Mouse (Mus musculus): ENCODE measurements around the gene Mlf2.
A peak's percentile ranks its signal among the peaks of the same experiment; 100 is the strongest.
"Not testable (repeated sequence)": the region's sequence is repeated elsewhere in the genome, so short reads cannot be mapped to it uniquely, and the experiment has no call there.

Gene Mlf2

GRCm38 (mm10) chr6:124930754-124931524 is at the start of gene Mlf2:
TSS of gene Mlf2 (plus strand) at chr6:124931386.
- DNase-seq (ENCODE audit: low read depth, low spot score), result peak; percentile 99

DNA sequence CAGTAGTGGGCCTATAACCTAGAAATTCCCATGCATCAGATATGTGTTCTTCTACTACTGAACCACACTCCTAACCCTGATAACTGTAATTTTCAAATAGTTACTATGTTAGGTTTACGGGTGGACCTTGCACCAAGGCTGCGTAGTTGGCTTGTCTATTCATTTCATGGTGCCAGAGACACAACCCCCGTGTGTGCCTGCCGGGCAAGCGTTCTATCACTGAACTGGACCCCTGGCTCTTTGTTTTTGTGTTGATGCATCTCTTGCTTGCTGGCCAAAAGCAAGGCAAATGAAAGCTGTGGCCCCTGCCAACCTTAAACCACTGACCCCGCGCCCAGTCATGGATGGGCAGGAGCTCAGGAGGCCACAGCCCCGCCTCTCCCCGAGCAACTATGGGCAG is 49.4 kb upstream of the Mlf2 start:
- no peak for DNase-seq (ENCODE audit: low read depth, low spot score)

- DNase-seq (ENCODE audit: low read depth, low spot score), result no peak
Measured at GRCm38 (mm10) chr6:124883351-124883750, 47.8 kb upstream of the Mlf2 start.

DNA sequence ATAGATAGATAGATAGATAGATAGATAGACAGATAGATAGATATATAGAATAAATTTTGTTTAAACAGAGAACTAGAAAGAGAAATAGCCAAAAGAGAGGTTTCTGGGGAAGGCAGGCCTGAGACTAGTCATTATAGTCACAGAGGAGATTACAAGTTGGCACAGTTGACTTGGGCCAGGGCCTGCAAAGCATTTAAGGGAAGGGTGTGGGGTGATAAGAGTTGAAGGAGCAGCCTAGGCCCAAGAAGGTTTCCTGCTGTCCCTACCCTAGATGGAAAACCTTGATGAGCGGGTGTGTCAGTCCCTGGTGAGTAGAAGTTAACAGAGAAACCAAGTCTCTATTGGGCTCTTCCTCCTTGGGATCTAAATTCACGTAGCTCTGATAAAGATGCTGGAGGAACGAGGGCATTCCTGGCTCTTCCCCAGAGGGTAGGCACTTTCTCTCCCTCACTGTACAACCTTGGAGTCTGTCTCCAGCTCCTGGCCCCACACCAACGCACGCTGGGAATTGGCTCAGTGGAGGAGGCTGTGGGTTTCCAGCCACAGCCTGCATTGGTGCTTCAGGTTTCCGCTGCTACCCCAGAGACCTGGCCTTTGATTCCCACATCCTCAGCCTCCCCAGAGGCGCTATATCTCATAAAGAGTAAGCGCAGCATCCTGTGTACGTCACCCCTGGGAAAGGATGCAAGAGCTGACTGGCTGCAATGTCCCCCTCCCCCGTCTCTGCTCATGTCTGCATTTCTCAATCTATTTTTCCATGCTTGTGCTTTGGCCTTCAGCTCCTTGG is 46.3 kb upstream of the Mlf2 start:
- DNase-seq (ENCODE audit: low read depth, low spot score), result no peak

GRCm38 (mm10) chr6:124885956-124886381 is 45.2 kb upstream of the Mlf2 start:
- DNase-seq (ENCODE audit: low read depth, low spot score), result no peak

- DNase-seq (ENCODE audit: low read depth, low spot score), result no peak
Measured at GRCm38 (mm10) chr6:124887986-124888385, 43.2 kb upstream of the Mlf2 start, which contains the start of gene Cd4. TSS of gene Cd4 (minus strand) at chr6:124888221.

DNA sequence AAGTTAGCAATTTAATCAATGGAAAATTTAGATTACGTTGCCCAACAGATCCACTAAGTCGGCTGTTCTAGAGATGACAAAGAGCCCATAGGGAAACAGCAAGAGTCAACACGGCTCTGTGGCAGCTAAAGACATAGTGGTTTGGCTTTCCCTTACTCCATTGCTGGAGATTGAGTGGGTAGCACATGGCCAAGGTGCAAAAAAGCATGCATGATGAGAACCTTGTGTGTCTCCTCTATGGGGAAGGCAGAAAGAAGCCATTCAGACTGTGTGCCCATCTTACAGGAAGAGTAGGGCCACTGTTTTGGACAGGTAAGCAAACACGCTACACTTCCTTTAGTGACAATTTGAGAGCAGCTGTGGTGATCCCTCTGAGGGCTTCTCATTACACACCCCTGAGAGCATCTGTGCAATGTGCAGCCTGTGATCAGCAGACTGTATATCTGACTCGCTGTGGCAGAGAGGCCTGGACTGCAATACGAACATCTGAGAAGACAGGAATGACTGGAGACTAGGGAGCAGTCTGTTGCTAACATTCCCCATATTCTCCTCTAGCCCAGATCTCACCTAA is 42.5 kb upstream of the Mlf2 start:
- no peak for DNase-seq (ENCODE audit: low read depth, low spot score)

DNA sequence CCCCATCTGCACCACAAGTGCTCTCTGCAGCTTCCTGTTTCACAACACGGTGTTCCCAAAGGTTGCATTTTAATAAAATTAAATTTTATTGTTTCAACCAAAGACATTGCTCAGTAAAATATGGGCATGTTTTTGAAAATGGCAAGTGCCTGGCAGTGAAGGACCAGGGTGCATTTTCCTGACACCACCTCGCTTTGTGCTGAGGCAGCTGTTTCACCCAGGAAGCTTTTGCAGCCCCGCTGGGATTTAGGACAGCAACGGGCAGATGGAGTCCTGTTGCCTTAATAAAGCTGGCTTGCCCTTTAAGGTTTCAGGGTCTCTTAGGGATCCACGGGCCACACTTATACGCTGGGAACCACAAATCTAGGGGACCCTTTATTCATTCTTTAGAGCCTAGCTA is 40.2 kb upstream of the Mlf2 start:
- no peak for DNase-seq (ENCODE audit: low read depth, low spot score)

DNA sequence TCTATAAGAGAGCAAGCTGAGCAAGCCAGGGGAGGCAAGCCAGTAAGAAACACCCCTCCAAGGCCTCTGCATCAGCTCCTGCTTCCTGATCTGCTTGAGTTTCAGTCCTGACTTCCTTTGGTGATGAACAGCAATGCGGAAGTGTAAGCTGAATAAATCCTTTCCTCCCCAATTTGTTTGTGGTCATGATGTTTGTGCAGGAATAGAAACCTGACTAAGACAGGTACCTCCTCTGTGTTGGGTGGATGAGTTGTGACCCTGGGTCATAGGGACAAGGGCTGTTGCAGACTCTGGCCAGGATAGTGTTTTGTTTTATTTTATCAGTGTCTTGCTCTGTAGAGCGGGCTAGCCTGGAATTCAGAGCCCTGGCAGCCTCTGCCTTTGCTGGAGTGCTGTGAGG is 37.1 kb upstream of the Mlf2 start:
- not testable (repeated sequence) for DNase-seq (ENCODE audit: low read depth, low spot score)

DNA sequence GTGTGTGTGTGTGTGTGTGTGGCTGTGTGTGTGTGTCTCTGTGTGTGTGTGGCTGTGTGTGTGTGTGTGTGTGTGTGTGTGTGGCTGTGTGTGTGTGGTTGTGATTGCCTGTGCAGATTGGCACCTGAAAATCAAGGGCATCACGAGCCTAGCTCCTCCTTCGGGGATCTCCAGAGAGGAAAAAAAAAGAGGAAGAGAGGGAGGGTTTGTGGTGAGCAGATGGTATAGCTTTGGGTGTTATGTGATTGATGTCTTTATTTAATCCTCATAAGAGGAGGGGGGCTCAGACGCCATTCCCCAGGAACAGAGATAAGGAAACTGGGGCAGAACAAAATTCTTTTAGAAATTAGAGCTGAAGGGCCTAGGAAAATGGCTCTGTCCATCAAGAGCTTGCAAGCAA is 32.8 kb upstream of the Mlf2 start:
- DNase-seq (ENCODE audit: low read depth, low spot score), result no peak

DNA sequence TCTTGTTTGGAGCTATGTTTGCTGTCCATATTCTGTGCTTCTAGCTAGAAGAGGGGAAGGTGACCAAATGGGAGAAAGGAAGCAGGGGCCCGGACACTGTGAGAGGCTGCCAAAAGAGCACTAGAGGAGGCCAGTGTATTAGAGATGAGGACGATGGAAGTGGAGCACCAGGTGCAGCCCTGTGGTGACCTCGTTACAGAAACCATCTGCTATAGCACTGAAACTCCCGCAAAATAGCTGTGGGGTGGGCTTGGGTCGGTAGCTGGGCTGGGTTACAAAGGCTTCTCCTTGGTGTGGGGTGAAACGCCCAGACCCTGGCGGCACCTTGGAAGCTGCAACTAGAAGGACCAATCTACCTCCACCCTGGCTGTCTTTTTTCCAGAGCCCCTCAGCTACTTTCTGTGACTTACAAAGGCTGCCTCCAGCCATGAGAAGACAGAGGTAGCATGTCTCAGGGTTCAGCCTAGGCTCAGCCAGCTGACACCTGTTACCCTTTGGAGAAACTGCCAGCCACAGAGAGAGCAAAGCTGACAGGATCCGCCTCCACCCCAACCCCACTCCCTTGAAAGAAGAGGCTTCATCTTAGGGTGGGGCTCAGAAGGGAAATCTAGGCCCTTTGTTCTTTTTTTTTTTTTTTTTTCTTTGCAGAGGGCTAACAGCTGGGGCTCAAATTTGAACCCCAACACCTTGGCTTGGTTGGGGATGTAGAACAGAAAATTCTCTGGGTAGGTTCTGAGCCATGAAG is 31.0 kb upstream of the Mlf2 start:
- DNase-seq (ENCODE audit: low read depth, low spot score), result peak; percentile 34

DNA sequence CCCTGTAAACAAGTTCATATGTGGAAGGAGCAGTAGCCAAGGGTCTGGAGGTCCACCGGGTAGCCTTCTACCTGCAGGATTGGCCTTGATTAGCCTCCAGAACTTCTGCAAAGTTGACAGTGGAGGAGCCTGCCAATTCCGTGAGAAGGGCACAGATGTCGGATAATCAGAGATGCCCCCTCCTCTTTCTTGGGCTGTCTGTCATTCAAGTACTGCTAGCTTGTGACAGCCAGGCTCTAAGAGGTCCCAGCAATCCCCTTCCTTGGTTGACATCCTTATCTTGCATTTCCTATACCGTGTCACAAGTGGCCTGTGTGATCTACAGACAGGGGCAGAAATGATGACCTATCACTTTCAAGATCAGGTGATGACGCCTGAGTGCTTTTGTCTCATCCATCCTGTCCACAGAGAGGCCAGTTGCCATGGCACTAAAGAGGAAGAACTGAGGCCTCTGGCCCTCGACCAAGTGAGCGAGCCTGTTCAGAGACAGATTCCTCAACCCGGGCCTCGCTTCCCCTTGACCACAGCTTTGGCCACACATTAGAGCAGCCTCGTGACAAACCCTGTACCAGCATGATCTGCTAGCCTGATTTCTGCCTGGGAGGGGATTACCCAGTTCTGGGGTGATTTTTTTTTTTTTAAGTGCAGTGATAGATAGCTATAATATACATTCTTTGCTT is 30.2 kb upstream of the Mlf2 start:
- no peak for DNase-seq (ENCODE audit: low read depth, low spot score)

GRCm38 (mm10) chr6:124901851-124902250 is 29.3 kb upstream of the Mlf2 start:
- DNase-seq (ENCODE audit: low read depth, low spot score), result no peak

GRCm38 (mm10) chr6:124903580-124904151 is 27.5 kb upstream of the Mlf2 start:
- peak; percentile 97 for DNase-seq (ENCODE audit: low read depth, low spot score)

GRCm38 (mm10) chr6:124904161-124904981 is 26.8 kb upstream of the Mlf2 start:
- peak; percentile 95 for DNase-seq (ENCODE audit: low read depth, low spot score)

- DNase-seq (ENCODE audit: low read depth, low spot score), result peak; percentile 58
Measured at GRCm38 (mm10) chr6:124904991-124905860, 26.0 kb upstream of the Mlf2 start.

DNA sequence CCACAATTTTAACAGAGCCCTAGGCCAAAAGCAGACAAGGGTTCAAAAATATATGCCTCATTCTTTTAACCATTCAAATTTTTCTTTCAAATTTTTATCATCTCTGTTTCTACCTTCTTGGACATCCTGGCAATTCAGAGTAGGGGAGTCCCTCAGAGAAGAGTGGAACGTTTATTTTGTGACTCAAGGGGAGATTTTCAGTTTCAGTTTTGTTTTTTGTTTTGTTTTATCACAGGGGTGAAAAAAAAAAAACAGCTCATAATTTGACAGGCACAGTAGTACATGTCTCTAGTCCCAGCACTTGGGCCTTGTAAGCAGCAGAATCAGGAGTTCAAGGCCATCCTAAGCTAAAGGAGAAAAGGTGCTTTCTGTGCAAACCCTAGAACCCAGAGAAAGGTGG is 23.4 kb upstream of the Mlf2 start:
- DNase-seq (ENCODE audit: low read depth, low spot score), result no peak

DNA sequence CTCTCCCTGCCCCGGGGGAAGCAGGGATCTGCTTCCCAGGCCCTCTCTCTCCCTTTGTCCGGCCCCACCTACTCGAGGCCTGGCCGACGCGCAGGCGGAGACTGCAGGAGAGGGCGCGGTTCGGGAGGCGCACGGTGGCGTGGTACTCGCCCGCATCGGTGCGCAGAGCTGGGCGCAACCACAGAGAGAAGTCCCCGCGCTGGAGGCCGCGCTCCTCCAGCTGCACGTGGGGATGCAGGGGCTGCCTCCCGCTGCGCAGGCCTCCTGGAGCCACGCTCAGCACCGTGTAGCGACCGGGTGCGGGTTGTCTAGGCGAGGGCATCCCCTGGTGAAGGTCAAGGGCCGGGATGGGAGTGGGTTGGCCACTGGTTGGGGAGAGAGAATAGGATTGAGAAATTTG is 21.2 kb upstream of the Mlf2 start:
- DNase-seq (ENCODE audit: low read depth, low spot score), result peak; percentile 68

Measured in R1 (cell line).